Mouse (Mus musculus) lung, postnatal 0 days (tissue): ENCODE data around the gene Chn2.

Experiments used
- CTCF ChIP-seq: IDR thresholded peaks from 2 replicates; pipeline ENCODE4 v1.5.1; 2016; ENCODE audit warnings: antibody characterized with exemption, mild to moderate bottlenecking
- EP300 ChIP-seq: IDR thresholded peaks from 2 replicates; pipeline ENCODE4 v1.6.1; 2016; ENCODE audit warnings: antibody characterized with exemption, mild to moderate bottlenecking, control low read depth

DNA sequence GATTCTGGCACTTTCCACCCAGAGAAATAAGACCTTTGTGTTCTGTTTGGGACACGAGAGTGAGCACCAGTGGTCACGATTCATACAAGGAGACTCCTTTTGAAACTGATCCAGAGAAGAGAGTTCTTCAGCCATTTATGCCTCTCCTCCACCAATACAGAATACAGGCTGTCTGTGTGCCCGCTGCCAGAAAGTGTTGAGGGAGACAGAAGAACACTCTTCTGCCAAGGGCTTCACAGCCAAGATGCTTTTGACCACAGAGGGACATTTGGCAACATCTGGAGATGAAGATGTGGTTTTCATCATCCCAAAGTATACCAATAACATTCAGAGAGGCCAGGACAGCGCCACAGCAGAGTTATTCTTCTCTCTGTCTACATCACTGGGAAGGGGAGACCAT is 237.9 kb downstream of the Chn2 start:
- TF ChIP-seq CTCF (no peak), EP300 (no peak)
